Mouse (Mus musculus) embryo, embryonic 11 days (tissue): ENCODE data around the gene Nsun5.
A peak's percentile ranks its signal among the peaks of the same experiment; 100 is the strongest.
"Not testable (repeated sequence)": the region's sequence is repeated elsewhere in the genome, so short reads cannot be mapped to it uniquely, and the experiment has no call there.

ENCODE experiments used
- DNase-seq: peaks from one replicate; pipeline ENCODE4 v3.0.0-alpha.2; 2015

The Nsun5 gene

DNA sequence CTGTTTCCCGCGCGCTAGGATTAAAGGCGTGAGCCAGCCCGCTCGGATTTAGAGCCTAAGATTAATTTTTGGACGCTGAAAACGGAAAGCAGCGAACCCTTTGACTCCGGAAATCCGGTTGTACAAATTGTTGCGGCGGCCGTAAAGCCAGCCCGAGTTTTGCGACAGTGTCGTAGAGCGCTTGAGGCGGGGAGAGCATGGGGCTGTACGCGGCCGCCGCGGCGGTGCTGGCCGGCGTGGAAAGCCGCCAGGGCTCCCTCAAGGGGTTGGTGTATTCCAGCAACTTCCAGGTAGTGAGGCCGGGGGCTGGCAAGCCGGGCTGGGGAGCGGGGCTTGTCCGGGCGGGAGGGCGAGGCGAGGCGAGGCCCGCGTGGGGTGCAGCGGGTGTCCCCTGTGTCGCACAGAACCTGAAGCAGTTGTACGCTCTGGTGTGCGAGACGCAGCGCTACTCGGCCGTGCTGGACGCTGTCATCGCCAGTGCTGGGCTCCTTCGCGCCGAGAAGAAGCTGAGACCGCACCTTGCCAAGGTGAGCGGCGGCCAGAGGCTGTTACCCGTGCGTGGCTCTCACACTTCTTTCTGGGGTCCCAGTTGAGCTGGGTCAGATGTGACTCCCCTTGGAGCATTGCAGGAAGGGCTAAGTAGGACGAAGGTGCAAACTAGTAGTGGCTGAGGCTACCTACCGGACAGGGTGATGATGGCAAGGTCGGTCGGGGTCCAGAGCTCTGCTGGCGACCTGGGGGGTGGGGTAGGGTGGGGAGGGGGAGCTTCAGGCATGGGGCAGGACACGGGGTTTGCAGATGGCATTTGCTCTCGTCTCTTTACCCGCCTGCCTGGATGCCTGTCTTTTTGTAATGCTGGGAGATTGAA lies at the start of gene Nsun5:
Nsun5 (plus strand) TSS at position 167 of the 868 bp plus-strand sequence.
- peak; percentile 99 for DNase-seq

DNA sequence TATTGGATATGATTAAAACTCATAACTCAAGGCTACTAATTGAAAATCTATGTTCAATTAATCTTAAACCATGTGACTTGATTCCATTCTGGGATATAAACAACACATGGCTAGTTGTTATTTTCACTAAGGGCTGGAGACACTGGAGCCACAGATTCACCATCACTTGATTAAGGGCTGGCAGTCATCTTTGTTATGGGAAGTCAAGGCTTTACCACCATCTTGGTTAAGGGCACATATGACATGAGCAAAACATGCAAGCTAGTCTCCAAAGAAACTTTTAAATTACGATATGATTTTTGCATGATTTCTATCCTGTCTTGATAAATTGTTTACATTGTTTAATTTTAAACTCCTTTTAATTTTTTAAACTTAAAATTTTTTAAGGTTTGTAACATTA lies 47.6 kb upstream of the Nsun5 start:
- no peak for DNase-seq

DNA sequence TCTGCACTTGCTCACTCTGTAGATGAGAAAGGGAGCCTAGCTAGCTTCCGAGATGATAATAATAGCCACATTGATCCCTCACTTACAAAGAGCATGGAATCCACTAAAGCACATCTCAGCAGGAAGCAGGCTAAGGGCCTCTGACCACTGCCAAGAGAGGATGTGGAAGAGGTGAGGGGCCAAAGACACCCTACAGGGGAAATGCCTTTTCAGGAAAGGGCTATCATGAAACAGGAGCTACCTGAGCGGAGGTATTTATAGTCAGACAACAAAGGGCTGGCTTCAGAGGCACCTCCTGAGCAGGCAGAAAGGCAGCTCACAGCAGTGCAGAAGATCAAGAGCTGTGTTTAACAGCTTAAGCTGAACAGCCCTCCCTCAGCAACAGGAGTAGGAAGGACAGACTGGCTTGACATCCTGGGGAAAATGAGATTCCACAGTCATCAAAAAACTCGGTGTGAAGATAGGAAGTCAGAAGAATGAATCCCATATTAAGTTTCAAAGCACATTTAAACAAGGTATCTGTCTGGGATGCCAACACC lies 43.6 kb upstream of the Nsun5 start:
- no peak for DNase-seq

DNA sequence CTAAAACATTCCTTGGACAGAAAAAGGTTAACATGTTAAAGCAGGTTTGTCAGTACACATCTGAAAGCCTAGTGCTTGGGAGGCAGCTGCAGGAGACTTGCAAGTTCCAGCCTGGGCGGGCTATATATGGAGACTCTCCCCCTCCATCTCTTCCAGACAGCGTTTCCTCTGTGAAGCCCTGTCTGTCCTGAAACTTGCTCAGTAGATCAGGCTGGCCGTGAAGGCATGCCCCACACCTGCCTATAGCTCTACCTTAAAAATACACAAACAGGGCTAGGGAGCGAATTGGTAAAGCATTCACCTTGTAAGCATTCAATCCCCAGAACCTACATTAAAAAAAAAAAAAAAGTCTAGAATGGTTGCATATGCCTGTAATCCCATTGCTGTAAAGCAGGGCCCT lies 40.3 kb upstream of the Nsun5 start:
- DNase-seq: no peak

DNA sequence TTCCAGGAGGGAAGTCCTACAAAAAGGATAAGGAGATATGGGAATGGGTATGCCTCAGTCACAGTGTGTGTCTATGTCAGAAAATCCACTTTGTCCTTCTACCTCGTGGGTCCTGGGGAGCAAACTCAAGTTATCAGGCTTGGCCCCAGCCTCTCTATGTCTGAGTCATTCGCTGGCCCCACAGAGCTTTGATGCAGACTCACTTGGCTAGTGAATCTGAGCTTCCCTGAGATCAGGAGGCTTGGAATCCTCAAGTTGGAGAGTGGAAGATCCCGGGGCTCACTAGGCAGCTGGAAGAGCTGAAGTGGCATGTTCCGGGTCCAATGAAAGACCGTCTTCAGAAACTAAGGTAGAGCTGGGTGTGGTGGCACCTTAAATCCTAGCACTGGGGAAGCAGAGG lies 39.6 kb upstream of the Nsun5 start:
- DNase-seq: no peak

DNA sequence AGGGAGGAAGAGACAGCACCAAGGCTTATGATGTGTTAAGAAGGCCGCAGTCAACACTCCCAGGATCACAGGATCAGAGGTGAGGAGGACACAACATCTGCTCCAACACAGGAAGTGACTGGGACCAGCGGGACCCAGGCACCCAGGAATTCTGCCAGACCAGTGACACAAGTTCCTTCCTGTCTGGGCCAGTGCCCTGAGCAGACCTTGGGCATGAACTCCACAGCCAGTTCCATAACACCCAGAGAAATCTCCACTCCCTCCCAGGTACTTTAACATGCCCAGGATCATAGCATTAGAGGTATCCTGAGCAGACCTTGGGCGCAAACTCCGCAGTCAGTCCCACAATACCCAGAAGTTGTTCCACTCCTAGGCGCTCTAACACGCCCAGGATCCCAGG lies 38.6 kb upstream of the Nsun5 start:
- DNase-seq: no peak

DNA sequence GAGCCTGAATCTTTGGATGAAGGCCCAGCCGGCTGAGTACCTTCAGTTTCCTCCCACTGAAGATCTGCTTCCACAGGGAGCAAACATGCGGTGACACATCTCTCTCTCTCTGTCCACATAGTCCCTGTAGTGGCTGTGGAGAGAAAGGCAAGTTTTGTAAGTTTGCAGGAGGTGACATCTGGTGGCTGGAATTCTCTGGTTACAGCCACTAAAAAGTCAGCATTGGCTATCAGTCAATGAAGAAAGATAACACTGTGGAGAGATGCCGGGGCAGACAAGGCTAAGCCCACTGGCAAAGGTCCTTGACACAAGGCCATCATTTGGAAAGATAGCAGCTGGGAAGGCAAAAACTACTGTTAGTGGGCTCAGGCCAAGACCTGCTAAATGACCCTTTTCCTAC lies 32.2 kb upstream of the Nsun5 start:
- peak; percentile 9 for DNase-seq

DNA sequence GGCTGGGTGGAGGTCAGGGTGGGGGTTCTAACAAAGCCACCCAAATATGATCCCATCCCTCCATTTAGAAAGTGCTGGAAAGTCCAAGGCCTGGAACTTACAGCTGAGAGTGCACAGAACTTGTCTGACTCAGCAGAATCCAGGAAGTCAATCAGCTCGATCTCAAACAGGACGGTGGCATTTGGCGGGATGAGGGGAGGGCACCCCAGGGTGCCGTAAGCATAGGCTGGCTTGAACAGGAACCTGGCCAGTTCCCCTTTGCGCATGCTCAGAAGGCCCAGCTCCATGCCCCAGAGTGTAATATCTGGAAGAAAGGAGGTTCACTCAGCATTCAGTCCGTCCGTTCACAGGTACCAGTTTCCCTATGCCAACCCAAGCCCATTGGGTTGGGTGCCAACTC lies 23.8 kb upstream of the Nsun5 start:
- DNase-seq: no peak

DNA sequence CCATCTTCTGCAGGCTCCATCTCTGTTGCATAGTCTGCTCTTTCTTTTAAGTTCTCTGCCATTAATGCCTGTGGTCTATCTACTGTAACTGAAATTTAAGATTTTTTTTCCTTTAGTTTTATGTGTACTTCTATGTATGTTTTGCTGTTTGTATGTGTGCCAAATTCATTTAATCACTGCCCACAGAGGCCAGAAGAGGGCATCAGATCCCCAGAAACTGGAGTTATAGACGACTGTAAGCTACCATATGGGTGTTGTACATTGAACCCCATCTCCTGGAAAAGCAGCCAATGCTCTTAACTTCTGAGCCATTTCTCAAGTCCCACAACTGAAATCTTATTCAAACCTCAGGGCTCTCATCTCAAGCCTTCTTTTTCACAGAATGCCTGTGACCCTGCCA lies 23.3 kb upstream of the Nsun5 start:
- no peak for DNase-seq

DNA sequence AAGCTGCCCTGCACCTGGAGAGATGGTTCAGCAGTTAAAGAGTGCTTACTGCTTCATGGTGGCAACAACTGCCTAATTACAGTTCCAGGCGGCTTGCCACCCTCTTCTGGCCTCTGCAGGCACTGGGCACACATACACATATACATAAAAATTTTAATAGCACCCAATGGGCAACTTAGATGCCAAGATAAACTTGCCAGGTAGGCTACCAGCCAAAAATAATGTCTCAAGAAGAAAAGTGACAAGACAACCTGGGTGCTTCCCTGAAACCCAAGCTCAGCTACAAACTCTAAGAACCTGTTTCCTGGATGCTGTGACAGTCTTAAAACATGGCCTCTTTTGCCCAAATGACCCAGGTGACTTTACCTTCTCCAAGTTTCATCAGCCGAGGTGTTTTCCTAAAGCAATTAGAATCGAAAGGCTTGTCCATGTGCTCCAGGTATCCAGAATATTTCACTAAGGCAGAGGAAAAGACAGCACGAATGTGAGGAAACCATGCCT lies 22.2 kb upstream of the Nsun5 start:
- DNase-seq: no peak

DNA sequence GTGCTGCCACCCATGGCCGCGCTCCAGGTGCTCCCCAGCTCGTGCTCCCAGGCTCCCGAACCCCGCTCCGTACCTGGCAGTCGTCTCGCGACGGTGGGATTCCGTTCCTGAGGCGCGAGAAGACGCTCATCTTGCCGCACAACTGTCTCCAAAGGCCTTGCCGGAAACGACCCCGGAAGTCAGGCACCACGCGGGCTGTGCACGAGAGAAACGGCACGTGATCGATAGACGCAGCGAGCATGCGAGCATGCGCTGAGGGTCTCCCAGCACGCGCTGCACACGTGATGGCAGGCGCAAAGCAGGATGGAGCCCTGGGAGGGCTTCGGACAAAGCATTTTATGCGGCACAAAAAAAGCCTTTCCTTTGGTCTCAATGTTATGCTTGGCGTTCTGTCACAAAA lies 19.9 kb upstream of the Nsun5 start, which contains the start of gene Fkbp6:
Fkbp6 (minus strand) TSS at position 183 of the 400 bp plus-strand sequence.
- DNase-seq: no peak

DNA sequence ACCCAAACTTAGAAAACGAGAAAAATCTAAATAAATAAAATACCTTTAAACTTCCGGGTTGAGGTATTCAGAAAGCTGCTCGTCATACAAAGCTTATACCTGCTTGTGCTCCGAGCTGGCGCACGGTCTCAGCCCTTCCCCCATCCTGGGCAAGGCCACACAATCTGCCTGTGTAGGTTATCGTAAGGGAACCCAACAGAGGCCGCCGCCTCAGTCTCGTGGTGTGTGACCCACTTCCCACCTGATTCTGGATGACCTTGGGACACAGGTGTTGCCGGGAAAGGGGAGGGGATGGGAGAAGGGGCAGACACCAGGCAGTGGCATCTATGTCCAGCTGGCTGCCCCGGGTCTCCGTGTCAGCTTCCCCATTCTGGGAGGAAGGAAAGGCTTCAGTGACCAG lies 18.1 kb upstream of the Nsun5 start:
- DNase-seq: no peak

DNA sequence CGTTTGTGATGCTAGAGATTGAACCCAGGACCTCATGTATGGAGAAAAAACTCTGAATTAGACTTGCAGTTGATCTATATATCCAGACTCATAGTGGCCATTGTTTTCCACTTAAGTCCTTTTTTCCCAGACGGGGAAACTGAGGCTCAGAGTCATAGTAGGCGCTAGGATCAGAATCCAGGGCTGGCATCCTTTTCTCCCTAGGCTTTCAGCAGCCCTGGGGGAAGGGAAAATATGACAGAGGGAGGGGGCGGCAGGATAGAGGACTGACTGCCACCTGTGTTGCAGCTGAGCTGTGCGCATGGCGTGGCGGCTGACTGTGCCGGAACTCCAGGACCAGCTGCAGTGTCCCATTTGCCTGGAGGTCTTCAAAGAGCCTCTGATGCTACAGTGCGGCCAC lies 16.8 kb upstream of the Nsun5 start, which contains the start of gene Trim50:
Trim50 (plus strand) TSS at position 301 of the 400 bp plus-strand sequence.
- DNase-seq: no peak

DNA sequence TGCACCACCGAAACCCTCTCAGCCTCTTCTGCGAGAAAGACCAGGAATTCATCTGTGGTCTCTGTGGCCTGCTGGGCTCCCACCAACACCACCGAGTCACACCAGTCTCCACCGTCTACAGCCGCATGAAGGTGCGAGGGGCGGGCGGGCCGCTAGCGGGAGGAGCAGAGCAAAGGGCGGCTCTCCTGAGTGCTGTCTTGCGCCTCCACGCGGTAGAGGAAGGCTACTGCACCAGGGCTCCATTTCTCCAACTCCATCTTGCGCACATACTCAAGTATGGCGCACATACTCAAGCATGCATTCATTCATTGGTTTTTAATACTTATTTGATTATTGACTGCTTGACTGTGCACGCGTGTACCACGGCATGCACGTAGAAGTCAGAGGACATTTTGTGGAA lies 16.2 kb upstream of the Nsun5 start:
- DNase-seq: peak; percentile 50

DNA sequence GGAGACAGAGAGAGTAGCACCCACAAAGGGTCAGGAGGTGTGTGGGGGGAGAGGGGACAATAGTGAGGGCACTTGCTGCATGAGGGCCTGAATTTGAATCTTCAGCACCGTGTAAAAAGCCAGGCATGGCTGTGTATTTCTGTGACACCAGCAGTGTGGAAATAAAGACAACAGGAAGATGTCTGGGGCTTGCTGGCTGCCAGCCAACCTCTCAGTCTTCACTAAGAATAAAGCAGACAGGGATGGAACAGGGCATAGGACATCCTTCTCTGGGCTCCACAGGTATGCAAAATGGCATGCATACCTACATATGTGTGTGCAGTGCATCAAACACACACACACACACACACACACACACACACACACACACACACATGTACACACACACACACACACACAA lies 13.7 kb upstream of the Nsun5 start:
- DNase-seq: no peak

DNA sequence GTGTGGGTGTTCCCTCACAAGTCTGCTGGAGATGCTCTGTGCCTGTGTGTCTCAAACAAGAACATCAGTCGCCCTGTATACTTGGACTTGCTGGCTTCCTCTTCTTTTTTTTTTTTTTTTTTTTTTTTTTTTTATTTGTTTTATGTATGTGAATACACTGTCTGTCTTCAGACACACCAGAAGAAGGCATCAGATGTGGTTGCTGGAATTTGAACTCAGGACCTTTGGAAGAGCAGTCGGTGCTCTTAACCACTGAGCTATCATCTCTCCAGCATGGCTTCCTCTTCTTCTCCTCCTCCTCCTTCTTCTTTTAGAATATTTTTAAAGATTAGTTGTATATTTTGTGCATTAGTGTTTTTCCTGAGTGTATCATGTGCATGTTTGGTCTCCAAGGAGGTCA lies 12.2 kb upstream of the Nsun5 start:
- no peak for DNase-seq

DNA sequence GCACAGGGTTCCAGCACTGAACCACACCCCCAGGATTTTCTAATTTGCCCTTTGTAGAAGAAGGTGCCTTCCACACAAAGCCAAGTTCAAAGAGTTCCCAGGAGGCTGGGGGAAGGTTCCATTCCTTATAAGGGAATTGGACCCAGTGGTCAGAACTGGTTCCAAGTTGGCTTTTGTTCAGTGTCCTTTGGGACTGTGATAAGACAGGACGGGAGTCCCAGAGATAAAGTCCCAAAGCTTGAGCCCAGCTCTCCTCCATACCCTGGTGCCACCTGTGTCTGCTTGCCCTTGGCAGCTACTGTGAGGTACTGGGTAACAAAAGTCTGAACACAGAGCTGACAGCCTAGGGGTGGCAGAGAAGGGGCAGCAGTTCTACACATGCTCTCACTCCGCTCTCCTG lies 10.0 kb upstream of the Nsun5 start:
- DNase-seq: no peak

DNA sequence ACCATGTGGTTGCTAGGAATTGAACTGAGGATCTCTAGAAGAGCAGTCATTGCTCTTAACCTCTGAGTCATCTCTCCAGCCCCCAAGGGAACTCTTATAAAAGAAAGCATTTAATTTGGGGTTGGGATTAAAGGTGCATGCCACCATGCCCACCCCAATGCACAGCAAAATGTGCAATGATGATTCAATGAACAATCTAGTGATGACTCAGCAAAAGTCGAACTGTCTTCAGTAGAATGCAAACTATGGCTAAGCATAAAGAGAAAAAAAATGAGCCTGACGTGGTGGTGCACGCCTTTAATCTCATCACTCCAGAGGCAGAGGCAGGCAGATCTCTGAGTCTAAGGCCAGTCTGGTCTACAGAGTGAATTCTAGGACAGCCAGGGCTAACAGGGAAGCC lies 7.2 kb upstream of the Nsun5 start:
- DNase-seq: no peak

DNA sequence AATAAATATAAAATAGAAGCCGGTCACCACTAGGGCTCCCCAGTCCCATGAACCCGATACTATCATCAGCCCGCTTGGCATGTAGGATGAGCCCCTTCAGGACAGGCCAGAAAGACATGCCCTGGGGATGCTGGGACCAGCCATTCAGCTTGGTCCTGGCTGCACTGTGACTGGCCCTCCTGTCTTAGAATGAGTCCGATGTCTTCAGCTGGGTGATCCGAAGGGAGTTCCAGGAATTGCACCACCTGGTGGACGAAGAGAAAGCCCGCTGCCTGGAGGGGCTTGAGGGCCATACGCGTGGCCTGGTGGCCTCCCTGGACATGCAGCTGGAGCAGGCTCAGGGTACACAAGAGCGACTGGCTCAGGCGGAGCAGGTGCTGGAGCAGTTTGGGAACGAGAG lies 6.2 kb upstream of the Nsun5 start:
- peak; percentile 79 for DNase-seq

DNA sequence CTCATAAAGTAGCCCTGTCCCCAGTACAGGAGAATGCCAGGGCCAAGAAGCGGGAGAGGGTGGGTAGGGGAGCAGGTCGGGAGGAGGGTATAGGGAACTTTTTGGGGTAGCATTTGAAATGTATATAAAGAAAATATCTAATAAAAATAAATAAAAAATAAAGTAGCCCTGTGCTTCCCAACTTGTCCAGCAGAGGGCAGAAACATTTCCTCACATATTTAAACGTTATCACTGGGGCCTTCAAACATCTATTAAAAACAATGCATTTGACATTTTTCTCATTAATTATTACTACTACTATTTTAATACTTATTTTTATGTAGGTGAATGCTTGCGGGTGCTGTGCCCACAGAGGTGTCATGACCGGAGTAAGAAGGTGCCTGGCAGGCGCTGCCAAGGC lies 1.9 kb upstream of the Nsun5 start:
- peak; percentile 7 for DNase-seq

DNA sequence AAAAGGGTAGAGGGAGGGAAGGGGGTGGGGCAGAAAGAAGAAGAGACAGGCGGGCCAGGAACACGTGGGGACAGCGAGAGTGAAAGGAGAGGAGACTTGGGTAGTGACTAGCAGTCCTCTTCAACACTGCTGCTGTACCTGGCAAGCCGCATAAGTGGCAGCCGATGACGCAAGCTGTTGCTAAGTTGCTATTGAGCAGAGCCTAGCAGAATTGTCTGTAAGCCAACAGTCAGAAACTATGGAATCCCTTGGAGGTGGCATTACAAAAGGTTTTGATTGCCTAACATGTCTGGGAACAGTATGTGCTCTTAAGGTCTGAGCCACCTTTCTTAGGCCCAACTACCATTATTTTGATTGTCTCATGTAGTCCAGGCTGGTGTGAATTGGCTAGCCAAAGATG lies 1.4 kb upstream of the Nsun5 start:
- DNase-seq: no peak

DNA sequence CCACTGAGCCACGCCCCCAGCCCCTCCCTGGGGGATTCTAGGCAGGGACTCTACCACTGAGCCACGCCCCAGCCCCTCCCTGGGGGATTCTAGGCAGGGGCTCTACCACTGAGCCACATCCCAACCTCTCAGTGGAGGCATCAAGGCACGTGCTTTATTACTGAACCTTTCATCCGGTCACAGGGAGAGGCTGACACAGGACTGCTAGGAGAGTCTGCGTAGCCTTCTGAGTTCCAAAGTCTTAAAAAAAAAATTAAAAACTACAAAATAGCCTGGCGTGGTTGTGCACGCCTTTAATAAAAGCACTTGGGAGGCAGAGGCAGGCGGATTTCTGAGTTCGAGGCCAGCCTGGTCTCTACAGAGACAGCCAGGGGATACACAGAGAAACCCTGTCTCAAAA lies 557 bp upstream of the Nsun5 start:
- DNase-seq: not testable (repeated sequence)

DNA sequence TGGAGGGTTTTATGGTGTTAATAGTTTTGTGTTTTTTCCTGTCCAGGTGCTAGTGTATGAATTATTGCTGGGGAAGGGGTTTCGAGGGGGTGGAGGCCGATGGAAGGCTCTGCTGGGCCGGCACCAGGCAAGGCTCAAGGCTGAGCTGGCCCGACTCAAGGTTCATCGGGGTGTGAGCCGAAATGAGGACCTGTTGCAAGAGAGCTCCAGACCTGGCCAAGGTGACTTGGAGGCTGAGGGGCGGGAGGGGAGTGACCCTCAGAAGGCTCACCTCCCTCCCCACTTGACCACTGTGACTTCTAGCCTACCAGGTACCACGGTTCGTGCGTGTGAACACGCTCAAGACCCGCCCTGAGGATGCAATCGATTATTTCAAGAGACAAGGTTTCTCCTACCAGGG lies 1.4 kb downstream of the Nsun5 start:
- DNase-seq: no peak

DNA sequence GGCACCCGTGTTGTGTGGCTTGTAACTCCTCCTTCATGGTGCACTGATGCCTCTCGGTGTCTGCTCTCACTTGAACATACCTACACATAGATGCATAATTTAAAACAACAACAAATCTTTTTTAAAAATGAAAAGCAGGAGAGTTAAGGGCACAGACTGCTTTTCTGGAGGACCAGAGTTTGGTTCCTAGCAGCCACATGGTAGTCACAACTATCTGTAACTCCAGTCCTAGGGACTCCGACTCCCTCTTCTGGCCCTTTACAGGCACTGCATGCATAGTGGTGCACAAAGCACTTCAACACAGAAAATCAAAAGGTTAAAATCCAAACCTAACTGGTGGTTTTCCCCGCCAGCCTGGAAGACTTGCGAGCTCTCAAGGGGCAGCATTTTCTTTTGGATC lies 3.8 kb downstream of the Nsun5 start:
- no peak for DNase-seq

DNA sequence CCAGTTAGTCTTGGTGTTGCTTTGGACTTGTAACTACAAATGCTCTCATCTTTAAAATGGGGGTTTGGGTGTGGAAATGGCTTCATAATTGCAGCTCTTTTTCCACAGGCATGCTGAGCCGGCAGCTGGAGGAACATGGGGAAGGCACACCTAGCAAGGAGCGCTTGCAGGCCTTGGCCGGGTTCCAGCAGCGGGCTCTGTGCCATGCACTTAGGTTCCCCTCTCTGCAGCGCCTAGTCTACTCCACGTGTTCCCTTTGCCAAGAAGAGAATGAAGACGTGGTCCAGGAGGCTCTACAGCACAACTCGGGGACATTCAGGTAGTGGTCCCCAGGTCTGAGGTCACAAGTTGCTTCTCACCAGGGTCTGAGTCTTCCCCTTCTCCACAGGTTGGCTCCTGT lies 5.4 kb downstream of the Nsun5 start:
- DNase-seq: no peak
